Mouse (Mus musculus) layer of hippocampus, adult 2 months (tissue): ENCODE measurements around the gene Dlgap3. TPM values are rescaled to one million over a fixed set of nuclear protein-coding genes. Genes with fewer than 3 reads are reported as not detected.

Experiments
- DNase-seq, 2 experiments: peaks; one replicate each; pipeline ENCODE4 v3.0.0; 2022; ENCODE audit warnings: low spot score in 2 of 2
- H3K27ac ChIP-seq: fragments of 200-600 bp; 2 replicates; pipeline ENCODE4 v1.8.1; 2022
- H3K4me3 ChIP-seq: fragments of 200-600 bp; 2 replicates; pipeline ENCODE4 v1.8.1; 2022; ENCODE audit warnings: mild to moderate bottlenecking
- CTCF ChIP-seq: fragments of 200-600 bp; conservative IDR thresholded peaks from 2 replicates; pipeline ENCODE4 v1.8.1; 2022; ENCODE audit warnings: antibody characterized with exemption, mild to moderate bottlenecking, moderate library complexity
- total RNA-seq, 2 experiments: library from RNA; stranded (reverse); gene quantifications; 2 replicates each; pipeline ENCODE4 v1.2.3; 2021

Dlgap3 gene
- total RNA-seq, 2 experiments from 2014 or later, result 283 to 292 TPM

- no peak for DNase-seq
- Histone ChIP-seq H3K4me3 (peak overlapping the region; percentile 81), H3K27ac (peak overlapping the region; percentile 96; the same call in 1 of the 2 replicates)
- no peak for TF ChIP-seq CTCF
These were observed 1.3 kb upstream of the Dlgap3 start for GRCm38 (mm10) chr4:127167731-127168130.

GRCm38 (mm10) chr4:127168211-127168913 lies 642 bp upstream of the Dlgap3 start:
- DNase-seq, result peak in 1 of 2 experiments; percentile 63
- TF ChIP-seq CTCF, result peak; percentile 36
- peak overlapping the region; percentile 96 for H3K27ac ChIP-seq
- H3K4me3 ChIP-seq, result peak overlapping the region; percentile 81

- peak overlapping the region; percentile 81 for H3K4me3 ChIP-seq
- no peak for DNase-seq
- peak overlapping the region; percentile 96 for H3K27ac ChIP-seq
- no peak; the same call in 1 of the 2 replicates for TF ChIP-seq CTCF
These were observed 580 bp downstream of the Dlgap3 start for GRCm38 (mm10) chr4:127169346-127170221.

- Histone ChIP-seq H3K27ac (peak overlapping the region; percentile 96), H3K4me3 (peak overlapping the region; percentile 81)
- no peak for TF ChIP-seq CTCF
- no peak for DNase-seq
These were observed 1.9 kb downstream of the Dlgap3 start for GRCm38 (mm10) chr4:127170866-127171265.

- H3K4me3 ChIP-seq, result peak overlapping the region; percentile 81
- peak overlapping the region; percentile 96 for H3K27ac ChIP-seq
- no peak for TF ChIP-seq CTCF
- DNase-seq, result no peak
These were observed 2.4 kb downstream of the Dlgap3 start for GRCm38 (mm10) chr4:127171341-127171905.

- peak overlapping the region; percentile 96 for H3K27ac ChIP-seq
- H3K4me3 ChIP-seq, result peak overlapping the region; percentile 51
- TF ChIP-seq CTCF, result no peak
- DNase-seq, result no peak
These were observed 3.1 kb downstream of the Dlgap3 start for GRCm38 (mm10) chr4:127172119-127172518.

GRCm38 (mm10) chr4:127172614-127173013 lies 3.6 kb downstream of the Dlgap3 start:
- no peak for TF ChIP-seq CTCF
- no peak for DNase-seq
- Histone ChIP-seq H3K27ac (peak overlapping the region; percentile 96), H3K4me3 (peak overlapping the region; percentile 51)

- peak; percentile 57 for TF ChIP-seq CTCF
- Histone ChIP-seq H3K4me3 (peak overlapping the region; percentile 51), H3K27ac (peak overlapping the region; percentile 96)
- no peak for DNase-seq
These were observed 4.5 kb downstream of the Dlgap3 start for GRCm38 (mm10) chr4:127173461-127173860.

- no peak for DNase-seq
- no peak for TF ChIP-seq CTCF
- Histone ChIP-seq H3K27ac (peak overlapping the region; percentile 96), H3K4me3 (peak overlapping the region; percentile 51)
These were observed 5.3 kb downstream of the Dlgap3 start for GRCm38 (mm10) chr4:127174075-127174899.

GRCm38 (mm10) chr4:127174900-127175278 lies 5.9 kb downstream of the Dlgap3 start:
- TF ChIP-seq CTCF, result no peak
- H3K4me3 ChIP-seq, result peak overlapping the region; percentile 51
- H3K27ac ChIP-seq, result peak overlapping the region; percentile 96
- DNase-seq, result peak in 1 of 2 experiments; percentile 80

- DNase-seq, result no peak
- TF ChIP-seq CTCF, result no peak
- no peak overlapping the region for H3K4me3 ChIP-seq
- H3K27ac ChIP-seq, result peak overlapping the region; percentile 91
These were observed 9.0 kb downstream of the Dlgap3 start for GRCm38 (mm10) chr4:127177961-127178360.

- DNase-seq, result no peak
- no peak overlapping the region; the same call in 1 of the 2 replicates for H3K4me3 ChIP-seq
- TF ChIP-seq CTCF, result no peak
- peak overlapping the region; percentile 91 for H3K27ac ChIP-seq
These were observed 9.7 kb downstream of the Dlgap3 start for GRCm38 (mm10) chr4:127178671-127179070.
